Mouse (Mus musculus): ENCODE results near the gene Igfbp5.

DNA sequence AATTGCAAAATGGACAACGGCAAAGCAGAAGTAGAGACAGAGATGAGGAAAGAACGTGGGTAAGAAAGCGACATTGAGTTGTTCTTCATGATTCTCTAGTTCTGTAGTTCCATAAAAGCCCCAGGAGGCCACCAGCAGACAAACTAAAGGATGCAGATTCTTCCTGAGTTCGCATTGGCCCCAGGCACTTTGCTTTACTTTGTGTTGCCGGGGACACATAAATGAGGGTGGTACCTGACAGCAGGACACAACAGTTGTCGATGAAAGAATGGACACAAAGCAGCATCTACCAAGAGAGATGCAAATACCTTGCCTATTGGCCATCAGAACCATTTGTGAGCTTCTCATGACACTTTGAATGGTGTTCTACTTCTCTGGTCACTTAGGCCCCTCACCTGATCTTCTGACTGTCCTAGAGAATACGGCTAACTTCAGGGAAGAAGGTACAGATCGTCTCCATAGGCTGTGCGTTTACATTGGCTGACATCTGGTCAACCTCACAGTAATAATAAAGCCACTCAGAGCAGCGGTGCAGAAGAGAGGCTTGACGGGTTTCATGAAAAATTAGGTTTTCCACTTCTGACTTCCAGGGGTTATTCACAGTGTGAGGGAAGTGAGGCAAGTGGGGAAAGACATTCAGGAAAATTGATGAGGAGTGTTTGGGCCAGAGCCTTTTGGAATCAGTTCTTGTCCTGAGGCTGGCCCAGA is 10.6 kb upstream of the Igfbp5 start:
- no peak for TF ChIP-seq GATA1 (IDR thresholded peaks at IDR 0.05; ENCODE audit: low read length)
- TF ChIP-seq TAL1 (IDR thresholded peaks at IDR 0.05; ENCODE audit: low read length): no peak
